Mouse (Mus musculus) embryonic facial prominence, embryonic 13.5 days (tissue): ENCODE measurements around the gene Palld. TPM values are rescaled to one million over a fixed set of nuclear protein-coding genes. Genes with fewer than 3 reads are reported as not detected.
A peak's percentile ranks its signal among the peaks of the same experiment; 100 is the strongest.

Source experiments
- ATAC-seq: fragments of 200-750 bp; cut with Nextera tagmentation; 2 replicates; pipeline ENCODE4 v1.8.0; 2017; ENCODE audit warnings: low read depth; ENCODE audit not compliant: insufficient number of reproducible peaks, insufficient read depth, low FRiP score, low TSS enrichment
- H3K27ac ChIP-seq: fragments of 300-500 bp; sonication (generic); 2 replicates; pipeline ENCODE4 v1.5.1; 2015; ENCODE audit warnings: moderate library complexity, mild to moderate bottlenecking, inconsistent platforms
- H3K27me3 ChIP-seq: fragments of 300-500 bp; sonication (generic); 2 replicates; pipeline ENCODE4 v1.6.1; 2015; ENCODE audit warnings: mild to moderate bottlenecking, inconsistent platforms
- H3K36me3 ChIP-seq: fragments of 300-500 bp; sonication (generic); 2 replicates; pipeline ENCODE4 v1.6.1; 2015; ENCODE audit warnings: mild to moderate bottlenecking, inconsistent platforms
- H3K4me1 ChIP-seq: fragments of 300-500 bp; sonication (generic); 2 replicates; pipeline ENCODE4 v1.6.1; 2015; ENCODE audit warnings: inconsistent platforms
- H3K4me2 ChIP-seq: fragments of 300-500 bp; sonication (generic); 2 replicates; pipeline ENCODE4 v1.6.1; 2015; ENCODE audit warnings: moderate library complexity, mild to moderate bottlenecking, inconsistent platforms
- H3K4me3 ChIP-seq: fragments of 300-500 bp; sonication (generic); 2 replicates; pipeline ENCODE4 v1.5.1; 2015; ENCODE audit warnings: mild to moderate bottlenecking, inconsistent platforms
- H3K9ac ChIP-seq: fragments of 300-500 bp; sonication (generic); 2 replicates; pipeline ENCODE4 v1.6.1; 2015; ENCODE audit warnings: mild to moderate bottlenecking, inconsistent platforms
- H3K9me3 ChIP-seq: fragments of 300-500 bp; sonication (generic); 2 replicates; pipeline ENCODE4 v1.6.1; 2016; ENCODE audit warnings: inconsistent platforms
- WGBS: fragments of 180-500 bp; shearing (Covaris S2); methylation state at CpG from one replicate; pipeline ENCODE4 v1.1.7; 2015; ENCODE audit warnings: mixed read lengths; 5-methylcytosine and 5-hydroxymethylcytosine counted together
- polyA plus RNA-seq: library from polyadenylated mRNA; unstranded; fragments of >200 nt; fragmentation: Nextera tagmentation; extraction: Ambion mirVana; gene quantifications from 2 replicates; pipeline ENCODE4 v1.2.1, GENCODE M21; 2015

The Palld gene
- polyA plus RNA-seq, 1 experiment from 2014 or later: 146 TPM

- Histone ChIP-seq H3K4me3 (peak overlapping the region; percentile 69), H3K4me1 (peaks cover 34% of the 10 kb centered on the region), H3K4me2 (peak overlapping the region; percentile 74), H3K9ac (peak overlapping the region; percentile 74), H3K27ac (peak overlapping the region; percentile 69; the same call in 1 of the 2 replicates), H3K9me3 (no peaks in the 10 kb centered on the region), H3K27me3 (no peaks in the 10 kb centered on the region), H3K36me3 (peaks cover under 1% of the 10 kb centered on the region; the same call in 1 of the 2 replicates)
- ATAC-seq: peak; percentile 39; the same call in 1 of the 2 replicates
- WGBS: 2% methylated on average over 11 of the region's 11 CpGs
Observed at GRCm38 (mm10) chr8:61589972-61590391, 312.5 kb downstream of the Palld start.

- Histone ChIP-seq H3K27me3 (no peaks in the 10 kb centered on the region), H3K27ac (no peak overlapping the region), H3K4me3 (no peak overlapping the region), H3K36me3 (peaks cover 14% of the 10 kb centered on the region), H3K4me2 (peak overlapping the region; percentile 74), H3K4me1 (peaks cover 34% of the 10 kb centered on the region), H3K9ac (no peak overlapping the region), H3K9me3 (no peaks in the 10 kb centered on the region)
- no peak for ATAC-seq
- WGBS: 92% methylated on average over 1 of the region's 1 CpGs
Observed at GRCm38 (mm10) chr8:61588336-61588735, 314.2 kb downstream of the Palld start.

- WGBS: 76% methylated on average over 3 of the region's 3 CpGs
- Histone ChIP-seq H3K4me2 (0 out of 2 replicates have a peak overlapping the region, but pooled peaks have one; percentile 12), H3K4me3 (no peak overlapping the region), H3K36me3 (peaks cover 14% of the 10 kb centered on the region), H3K9ac (no peak overlapping the region), H3K4me1 (peaks cover 34% of the 10 kb centered on the region), H3K9me3 (no peaks in the 10 kb centered on the region), H3K27ac (no peak overlapping the region), H3K27me3 (no peaks in the 10 kb centered on the region)
- ATAC-seq: no peak
Observed at GRCm38 (mm10) chr8:61587731-61588130, 314.8 kb downstream of the Palld start.

GRCm38 (mm10) chr8:61586529-61586928 is 316.0 kb downstream of the Palld start:
- Histone ChIP-seq H3K4me1 (peaks cover 26% of the 10 kb centered on the region), H3K9me3 (no peaks in the 10 kb centered on the region), H3K27me3 (no peaks in the 10 kb centered on the region), H3K9ac (no peak overlapping the region), H3K4me3 (no peak overlapping the region), H3K36me3 (peaks cover 17% of the 10 kb centered on the region), H3K4me2 (no peak overlapping the region), H3K27ac (no peak overlapping the region)
- WGBS: 91% methylated on average over 3 of the region's 3 CpGs
- ATAC-seq: no peak

GRCm38 (mm10) chr8:61585746-61586145 is 316.7 kb downstream of the Palld start:
- peaks cover 17% of the 10 kb centered on the region for H3K36me3 ChIP-seq
- ATAC-seq: no peak
- no peak overlapping the region for H3K4me2 ChIP-seq
- WGBS: 84% methylated on average over 3 of the region's 3 CpGs
- H3K9me3 ChIP-seq: no peaks in the 10 kb centered on the region
- no peak overlapping the region for H3K4me3 ChIP-seq
- H3K4me1 ChIP-seq: peaks cover 28% of the 10 kb centered on the region
- no peak overlapping the region for H3K27ac ChIP-seq
- H3K27me3 ChIP-seq: no peaks in the 10 kb centered on the region
- no peak overlapping the region for H3K9ac ChIP-seq

- Histone ChIP-seq H3K27me3 (no peaks in the 10 kb centered on the region), H3K4me2 (no peak overlapping the region), H3K4me1 (peaks cover 35% of the 10 kb centered on the region), H3K36me3 (peaks cover 17% of the 10 kb centered on the region), H3K27ac (no peak overlapping the region), H3K4me3 (no peak overlapping the region), H3K9me3 (no peaks in the 10 kb centered on the region), H3K9ac (no peak overlapping the region)
- no peak for ATAC-seq
- WGBS: 78% methylated on average over 5 of the region's 5 CpGs
Observed at GRCm38 (mm10) chr8:61584714-61585383, 317.6 kb downstream of the Palld start.

- WGBS: 79% methylated on average over 8 of the region's 8 CpGs
- H3K27ac ChIP-seq: no peak overlapping the region
- H3K36me3 ChIP-seq: peaks cover 27% of the 10 kb centered on the region
- H3K9ac ChIP-seq: no peak overlapping the region
- H3K27me3 ChIP-seq: no peaks in the 10 kb centered on the region
- ATAC-seq: no peak
- peaks cover 23% of the 10 kb centered on the region for H3K4me1 ChIP-seq
- H3K9me3 ChIP-seq: no peaks in the 10 kb centered on the region
- no peak overlapping the region for H3K4me3 ChIP-seq
- H3K4me2 ChIP-seq: no peak overlapping the region
Observed at GRCm38 (mm10) chr8:61582547-61582946, 319.9 kb downstream of the Palld start.

- Histone ChIP-seq H3K36me3 (peaks cover 30% of the 10 kb centered on the region), H3K4me2 (no peak overlapping the region), H3K27ac (no peak overlapping the region), H3K27me3 (no peaks in the 10 kb centered on the region), H3K9me3 (no peaks in the 10 kb centered on the region), H3K4me3 (no peak overlapping the region), H3K9ac (no peak overlapping the region), H3K4me1 (peaks cover 26% of the 10 kb centered on the region)
- 83% methylated on average over 5 of the region's 5 CpGs for WGBS
- no peak for ATAC-seq
Observed at GRCm38 (mm10) chr8:61581259-61581658, 321.2 kb downstream of the Palld start.

- Histone ChIP-seq H3K9me3 (no peaks in the 10 kb centered on the region), H3K27me3 (no peaks in the 10 kb centered on the region), H3K9ac (no peak overlapping the region), H3K36me3 (peaks cover 28% of the 10 kb centered on the region), H3K4me2 (no peak overlapping the region), H3K4me3 (no peak overlapping the region), H3K4me1 (peaks cover 34% of the 10 kb centered on the region), H3K27ac (0 out of 2 replicates have a peak overlapping the region, but pooled peaks have one; percentile 3)
- WGBS: 43% methylated on average over 4 of the region's 4 CpGs
- ATAC-seq: no peak
Observed at GRCm38 (mm10) chr8:61579831-61580230, 322.7 kb downstream of the Palld start.

GRCm38 (mm10) chr8:61578754-61579153 is 323.7 kb downstream of the Palld start:
- Histone ChIP-seq H3K4me3 (no peak overlapping the region), H3K27me3 (no peaks in the 10 kb centered on the region), H3K4me2 (no peak overlapping the region), H3K4me1 (peaks cover 45% of the 10 kb centered on the region), H3K27ac (no peak overlapping the region), H3K36me3 (peaks cover 17% of the 10 kb centered on the region), H3K9ac (no peak overlapping the region), H3K9me3 (no peaks in the 10 kb centered on the region)
- WGBS: 77% methylated on average over 6 of the region's 6 CpGs
- no peak for ATAC-seq

- Histone ChIP-seq H3K9me3 (no peaks in the 10 kb centered on the region), H3K27ac (peak overlapping the region; percentile 33; the same call in 1 of the 2 replicates), H3K4me3 (no peak overlapping the region), H3K27me3 (no peaks in the 10 kb centered on the region), H3K4me2 (no peak overlapping the region), H3K36me3 (peaks cover 14% of the 10 kb centered on the region), H3K9ac (no peak overlapping the region), H3K4me1 (peaks cover 45% of the 10 kb centered on the region)
- no peak for ATAC-seq
- 47% methylated on average over 4 of the region's 4 CpGs for WGBS
Observed at GRCm38 (mm10) chr8:61575096-61575653, 327.3 kb downstream of the Palld start.

GRCm38 (mm10) chr8:61574526-61574925 is 328.0 kb downstream of the Palld start:
- Histone ChIP-seq H3K36me3 (peaks cover 14% of the 10 kb centered on the region), H3K9ac (no peak overlapping the region), H3K9me3 (no peaks in the 10 kb centered on the region), H3K4me3 (no peak overlapping the region), H3K27ac (no peak overlapping the region), H3K4me1 (peaks cover 44% of the 10 kb centered on the region), H3K4me2 (no peak overlapping the region), H3K27me3 (no peaks in the 10 kb centered on the region)
- ATAC-seq: no peak
- 81% methylated on average over 7 of the region's 7 CpGs for WGBS
